Mouse (Mus musculus) hindbrain, embryonic 15.5 days (tissue): ENCODE results near the gene Rgp1. TPM values are rescaled to one million over a fixed set of nuclear protein-coding genes. Genes with fewer than 3 reads are reported as not detected.

Experiments
- ATAC-seq: fragments of 200-750 bp; cut with Nextera tagmentation; 2 replicates; pipeline ENCODE4 v1.8.0; 2017; ENCODE audit warnings: low read depth, moderate number of reproducible peaks, moderate TSS enrichment; ENCODE audit not compliant: low FRiP score
- H3K27ac ChIP-seq: fragments of 300-500 bp; sonication (generic); replicated peaks from 2 replicates; pipeline ENCODE4 v1.5.1; 2015; ENCODE audit warnings: mild to moderate bottlenecking, inconsistent platforms
- H3K27me3 ChIP-seq: fragments of 300-500 bp; sonication (generic); 2 replicates; pipeline ENCODE4 v1.6.1; 2015; ENCODE audit warnings: control low read depth, inconsistent platforms
- H3K36me3 ChIP-seq: fragments of 300-500 bp; sonication (generic); 2 replicates; pipeline ENCODE4 v1.6.1; 2015; ENCODE audit warnings: control low read depth, inconsistent platforms
- H3K4me1 ChIP-seq: fragments of 300-500 bp; sonication (generic); replicated peaks from 2 replicates; pipeline ENCODE4 v1.6.1; 2015; ENCODE audit warnings: control low read depth, inconsistent platforms
- H3K4me2 ChIP-seq: fragments of 300-500 bp; sonication (generic); 2 replicates; pipeline ENCODE4 v1.6.1; 2015; ENCODE audit warnings: moderate library complexity, mild to moderate bottlenecking, inconsistent platforms
- H3K4me3 ChIP-seq: fragments of 300-500 bp; sonication (generic); 2 replicates; pipeline ENCODE4 v1.5.1; 2015; ENCODE audit warnings: mild to moderate bottlenecking, inconsistent platforms
- H3K9ac ChIP-seq: fragments of 300-500 bp; sonication (generic); 2 replicates; pipeline ENCODE4 v1.6.1; 2015; ENCODE audit warnings: inconsistent platforms
- H3K9me3 ChIP-seq: fragments of 300-500 bp; sonication (generic); 2 replicates; pipeline ENCODE4 v1.6.1; 2016; ENCODE audit warnings: control low read depth, inconsistent platforms
- WGBS: fragments of 180-500 bp; shearing (Covaris S2); methylation state at CpG from one replicate; pipeline ENCODE4 v1.1.7; 2015; 5-methylcytosine and 5-hydroxymethylcytosine counted together
- polyA plus RNA-seq: library from polyadenylated mRNA; unstranded; fragments of >200 nt; fragmentation: Nextera tagmentation; extraction: Ambion mirVana; gene quantifications from 2 replicates; pipeline ENCODE4 v1.2.1, GENCODE M21; 2015

Rgp1 gene
- polyA plus RNA-seq, 1 experiment from 2014 or later, result 22.8 TPM

GRCm38 (mm10) chr4:43604099-43604498 lies 25.6 kb downstream of the Rgp1 start:
- H3K9ac ChIP-seq, result no peak overlapping the region
- ATAC-seq, result no peak
- no peaks in the 10 kb centered on the region for H3K9me3 ChIP-seq
- no peak overlapping the region for H3K4me2 ChIP-seq
- no peak overlapping the region for H3K27ac ChIP-seq
- no peaks in the 10 kb centered on the region for H3K4me1 ChIP-seq
- no peak overlapping the region for H3K4me3 ChIP-seq
- 73% methylated on average over 3 of the region's 3 CpGs for WGBS
- no peaks in the 10 kb centered on the region for H3K36me3 ChIP-seq
- H3K27me3 ChIP-seq, result no peaks in the 10 kb centered on the region

GRCm38 (mm10) chr4:43604751-43605685 lies 26.5 kb downstream of the Rgp1 start:
- Histone ChIP-seq H3K4me3 (no peak overlapping the region), H3K4me1 (no peaks in the 10 kb centered on the region), H3K9me3 (no peaks in the 10 kb centered on the region), H3K9ac (no peak overlapping the region), H3K4me2 (no peak overlapping the region), H3K36me3 (no peaks in the 10 kb centered on the region), H3K27me3 (no peaks in the 10 kb centered on the region), H3K27ac (no peak overlapping the region)
- ATAC-seq, result no peak
- 80% methylated on average over 9 of the region's 9 CpGs for WGBS

- 78% methylated on average over 10 of the region's 10 CpGs for WGBS
- Histone ChIP-seq H3K4me1 (no peaks in the 10 kb centered on the region), H3K4me3 (no peak overlapping the region), H3K9ac (no peak overlapping the region), H3K36me3 (no peaks in the 10 kb centered on the region), H3K27ac (no peak overlapping the region), H3K27me3 (no peaks in the 10 kb centered on the region), H3K9me3 (no peaks in the 10 kb centered on the region), H3K4me2 (no peak overlapping the region)
- no peak for ATAC-seq
Measured at GRCm38 (mm10) chr4:43612534-43612933, 34.0 kb downstream of the Rgp1 start.

DNA sequence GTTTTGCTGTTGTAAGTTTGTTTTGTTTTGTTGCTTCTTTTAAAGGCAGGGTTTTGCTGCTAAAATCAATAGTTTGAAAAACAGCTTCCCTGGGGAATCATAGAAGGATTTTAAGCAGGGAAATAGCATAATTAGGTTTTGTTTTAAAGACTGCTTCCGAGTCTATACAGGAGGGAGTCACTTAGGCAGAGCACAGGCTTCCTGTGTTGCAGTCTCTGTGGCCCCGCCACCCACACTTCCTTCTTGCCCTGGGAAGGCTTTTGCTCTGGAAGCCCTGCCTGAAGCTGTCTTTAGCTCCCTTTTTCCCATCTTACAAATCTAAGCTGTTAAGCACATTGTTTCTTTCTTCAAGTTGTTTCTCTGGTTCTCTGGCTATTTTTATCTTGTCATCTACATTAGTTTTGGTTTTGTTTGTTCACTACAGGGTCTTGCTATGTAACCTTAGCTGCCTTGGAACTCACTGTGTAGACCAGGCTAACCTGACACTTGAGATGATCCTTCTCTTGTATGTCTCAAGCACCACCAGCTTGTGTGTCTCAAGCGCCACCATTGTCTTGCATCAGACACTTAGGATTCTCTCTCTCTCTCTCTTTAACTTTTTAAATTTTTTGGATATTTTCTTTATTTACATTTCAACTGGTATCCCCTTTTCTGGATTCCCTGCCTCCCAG lies 34.7 kb downstream of the Rgp1 start:
- Histone ChIP-seq H3K9me3 (no peaks in the 10 kb centered on the region), H3K36me3 (no peaks in the 10 kb centered on the region), H3K27me3 (no peaks in the 10 kb centered on the region), H3K27ac (no peak overlapping the region), H3K4me2 (no peak overlapping the region), H3K4me3 (no peak overlapping the region), H3K4me1 (no peaks in the 10 kb centered on the region), H3K9ac (no peak overlapping the region)
- WGBS, result 70% methylated on average over 3 of the region's 3 CpGs
- ATAC-seq, result no peak

- Histone ChIP-seq H3K4me3 (no peak overlapping the region), H3K27ac (no peak overlapping the region), H3K4me1 (no peaks in the 10 kb centered on the region), H3K36me3 (no peaks in the 10 kb centered on the region), H3K4me2 (no peak overlapping the region), H3K9me3 (0 out of 2 replicates have a peak, but pooled peaks cover 2% of the 10 kb centered on the region), H3K27me3 (no peaks in the 10 kb centered on the region), H3K9ac (no peak overlapping the region)
- WGBS, result 90% methylated on average over 4 of the region's 4 CpGs
- ATAC-seq, result no peak
Measured at GRCm38 (mm10) chr4:43620146-43620778, 41.7 kb downstream of the Rgp1 start.

DNA sequence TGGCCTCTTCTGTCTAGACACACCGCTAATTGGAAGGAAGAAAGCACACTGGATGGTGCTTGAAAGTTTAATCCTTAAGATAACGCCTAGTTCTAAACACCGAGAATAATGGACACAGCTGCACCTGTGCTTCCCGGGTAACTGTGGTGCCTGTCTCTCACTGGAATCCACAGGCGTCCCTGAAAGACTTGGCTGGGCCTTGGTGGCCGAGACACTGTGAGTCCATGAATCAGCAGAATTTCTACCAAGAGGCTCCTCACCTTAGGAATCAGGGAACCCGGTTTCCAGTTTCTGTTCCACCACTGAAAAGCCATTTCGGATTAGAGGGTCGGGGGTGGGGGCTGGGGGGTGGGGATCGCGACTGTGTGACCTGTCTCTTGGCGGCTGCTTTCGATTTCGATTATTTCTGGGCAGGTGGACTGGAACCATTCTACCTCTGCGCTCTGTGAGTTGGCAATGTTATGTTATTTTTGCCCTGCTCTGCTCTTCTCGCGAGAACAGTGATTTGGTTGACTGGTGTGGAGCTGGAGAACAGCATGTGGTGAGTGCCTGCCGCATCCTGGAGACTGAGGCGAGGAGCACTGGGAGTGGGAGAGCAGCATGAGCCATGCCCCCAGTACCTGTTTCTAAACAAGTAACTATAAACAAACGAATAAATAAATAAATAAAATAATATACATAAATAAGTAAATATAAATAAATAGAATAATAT lies 50.7 kb downstream of the Rgp1 start:
- H3K27ac ChIP-seq, result no peak overlapping the region
- H3K4me1 ChIP-seq, result peaks cover 49% of the 10 kb centered on the region
- no peak overlapping the region for H3K9ac ChIP-seq
- H3K27me3 ChIP-seq, result no peaks in the 10 kb centered on the region
- H3K4me3 ChIP-seq, result no peak overlapping the region
- H3K36me3 ChIP-seq, result no peaks in the 10 kb centered on the region
- peak overlapping the region; percentile 38 for H3K4me2 ChIP-seq
- 0 out of 2 replicates have a peak, but pooled peaks cover 6% of the 10 kb centered on the region for H3K9me3 ChIP-seq
- no peak for ATAC-seq
- 41% methylated on average over 20 of the region's 20 CpGs for WGBS

DNA sequence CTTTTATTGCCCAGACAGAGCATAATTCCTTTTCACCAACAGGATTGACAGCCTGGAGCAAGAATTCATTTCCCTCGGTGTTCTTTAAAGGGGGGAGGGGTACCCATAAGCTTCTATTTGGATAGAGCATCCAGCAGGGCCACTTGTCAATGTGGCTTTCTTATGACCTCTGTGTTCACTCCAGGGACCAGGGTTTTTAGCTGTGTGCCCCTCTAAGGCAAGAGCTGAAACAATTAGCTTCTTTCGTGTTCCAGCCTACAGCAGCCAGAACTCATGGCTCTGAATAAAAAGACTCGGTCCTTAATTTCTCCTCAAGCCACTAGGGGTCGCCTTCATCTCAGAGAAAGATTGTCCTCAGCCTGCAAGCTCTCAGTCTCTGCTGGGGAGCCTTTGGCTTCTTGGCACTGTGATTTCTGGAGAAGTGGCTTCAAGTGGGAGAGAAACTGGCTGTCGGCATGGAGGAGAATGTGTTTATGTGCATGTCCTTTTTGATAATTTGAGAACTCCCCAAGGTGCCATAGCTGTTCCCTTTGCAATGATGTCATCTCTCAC lies 51.6 kb downstream of the Rgp1 start:
- H3K9ac ChIP-seq, result peak overlapping the region; percentile 26; the same call in 1 of the 2 replicates

GRCm38 (mm10) chr4:43630671-43631045 lies 52.1 kb downstream of the Rgp1 start:
- peak overlapping the region; percentile 92 for H3K9ac ChIP-seq
- H3K4me1 ChIP-seq, result peaks cover 49% of the 10 kb centered on the region
- peak; percentile 35; the same call in 1 of the 2 replicates for ATAC-seq
- peak overlapping the region; percentile 84 for H3K27ac ChIP-seq
- 12% methylated on average over 5 of the region's 5 CpGs for WGBS
- H3K36me3 ChIP-seq, result no peaks in the 10 kb centered on the region
- H3K27me3 ChIP-seq, result no peaks in the 10 kb centered on the region
- H3K4me2 ChIP-seq, result peak overlapping the region; percentile 98
- no peaks in the 10 kb centered on the region for H3K9me3 ChIP-seq
- H3K4me3 ChIP-seq, result peak overlapping the region; percentile 70

More for the DNA sequence above, 51.6 kb downstream of the Rgp1 start:
- ATAC-seq, result peak; percentile 70
- Histone ChIP-seq H3K36me3 (no peaks in the 10 kb centered on the region), H3K27ac (peak overlapping the region; percentile 84), H3K4me3 (no peak overlapping the region), H3K9me3 (0 out of 2 replicates have a peak, but pooled peaks cover 5% of the 10 kb centered on the region), H3K27me3 (no peaks in the 10 kb centered on the region), H3K4me2 (peak overlapping the region; percentile 98), H3K4me1 (peaks cover 49% of the 10 kb centered on the region)
- WGBS, result under 1% methylated on average over 5 of the region's 5 CpGs

- Histone ChIP-seq H3K9me3 (no peaks in the 10 kb centered on the region), H3K4me3 (peak within 1 kb of the TSS; percentile 70), H3K27me3 (no peaks in the 10 kb centered on the region), H3K36me3 (no peaks in the 10 kb centered on the region), H3K9ac (peak within 1 kb of the TSS; percentile 92), H3K4me2 (peak within 1 kb of the TSS; percentile 98), H3K4me1 (peaks cover 49% of the 10 kb centered on the region), H3K27ac (peak within 1 kb of the TSS; percentile 84)
- ATAC-seq, result peak; percentile 45
- WGBS, result under 1% methylated on average over 46 of the region's 70 CpGs
Measured at GRCm38 (mm10) chr4:43631046-43631955, 52.8 kb downstream of the Rgp1 start, which contains the start of gene Npr2. Gene Npr2 (plus strand): TSS chr4:43631935.
